Mouse (Mus musculus) hindbrain, embryonic 13.5 days (tissue): ENCODE measurements around the gene Snx13. TPM values are rescaled to one million over a fixed set of nuclear protein-coding genes. Genes with fewer than 3 reads are reported as not detected.

ENCODE experiments used
- ATAC-seq: fragments of 200-750 bp; cut with Nextera tagmentation; 2 replicates; pipeline ENCODE4 v1.8.0; 2017; ENCODE audit warnings: moderate TSS enrichment; ENCODE audit not compliant: low FRiP score
- H3K27ac ChIP-seq: fragments of 300-500 bp; sonication (generic); 2 replicates; pipeline ENCODE4 v1.5.1; 2015; ENCODE audit warnings: inconsistent platforms, mild to moderate bottlenecking, moderate library complexity
- H3K27me3 ChIP-seq: fragments of 300-500 bp; sonication (generic); 2 replicates; pipeline ENCODE4 v1.6.1; 2015; ENCODE audit warnings: mild to moderate bottlenecking, inconsistent platforms
- H3K36me3 ChIP-seq: fragments of 300-500 bp; sonication (generic); 2 replicates; pipeline ENCODE4 v1.6.1; 2015; ENCODE audit warnings: mild to moderate bottlenecking, inconsistent platforms
- H3K4me1 ChIP-seq: fragments of 300-500 bp; sonication (generic); replicated peaks from 2 replicates; pipeline ENCODE4 v1.6.1; 2015; ENCODE audit warnings: inconsistent platforms
- H3K4me2 ChIP-seq: fragments of 300-500 bp; sonication (generic); 2 replicates; pipeline ENCODE4 v1.6.1; 2015; ENCODE audit warnings: inconsistent platforms, mild to moderate bottlenecking, moderate library complexity
- H3K4me3 ChIP-seq: fragments of 300-500 bp; sonication (generic); 2 replicates; pipeline ENCODE4 v1.5.1; 2015; ENCODE audit warnings: mild to moderate bottlenecking, inconsistent platforms
- H3K9ac ChIP-seq: fragments of 300-500 bp; sonication (generic); 2 replicates; pipeline ENCODE4 v1.6.1; 2015; ENCODE audit warnings: mild to moderate bottlenecking, inconsistent platforms
- H3K9me3 ChIP-seq: fragments of 300-500 bp; sonication (generic); 2 replicates; pipeline ENCODE4 v1.6.1; 2016; ENCODE audit warnings: inconsistent platforms
- whole genome bisulfite sequencing: fragments of 180-500 bp; shearing (Covaris S2); methylation state at CpG from one replicate; pipeline ENCODE4 v1.1.7; 2015; 5-methylcytosine and 5-hydroxymethylcytosine counted together
- polyA plus RNA-seq: library from polyadenylated mRNA; unstranded; fragments of >200 nt; fragmentation: Nextera tagmentation; extraction: Ambion mirVana; gene quantifications from 2 replicates; pipeline ENCODE4 v1.2.1, GENCODE M21; 2015

Gene Snx13
- polyA plus RNA-seq, 1 experiment from 2014 or later: 28.0 TPM

DNA sequence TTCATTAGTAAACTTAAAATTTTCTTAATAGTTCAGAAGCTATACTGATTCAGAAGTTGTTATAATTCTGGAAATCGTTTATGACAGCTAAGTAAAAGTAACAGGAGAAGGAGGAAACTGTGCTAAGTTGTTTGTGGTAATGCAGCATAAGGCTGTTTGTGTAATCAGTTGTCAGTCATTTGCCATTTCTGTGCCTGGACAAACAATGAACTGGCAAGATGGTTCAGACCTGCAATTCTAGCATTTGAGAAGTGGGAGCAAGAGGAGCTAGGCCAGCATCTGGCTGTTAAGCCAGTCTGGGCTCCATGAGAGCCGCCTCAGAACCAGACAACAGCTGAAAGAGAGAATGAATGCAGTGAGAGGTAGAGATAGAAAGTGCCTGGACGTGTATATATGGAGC is 3.5 kb downstream of the Snx13 start:
- Histone ChIP-seq H3K9ac (no peak overlapping the region), H3K9me3 (no peaks in the 10 kb centered on the region), H3K4me1 (peaks cover 21% of the 10 kb centered on the region), H3K27me3 (no peaks in the 10 kb centered on the region), H3K4me3 (no peak overlapping the region), H3K4me2 (no peak overlapping the region), H3K27ac (no peak overlapping the region), H3K36me3 (no peaks in the 10 kb centered on the region)
- ATAC-seq: no peak
- 76% methylated on average over 3 of the region's 3 CpGs for WGBS

DNA sequence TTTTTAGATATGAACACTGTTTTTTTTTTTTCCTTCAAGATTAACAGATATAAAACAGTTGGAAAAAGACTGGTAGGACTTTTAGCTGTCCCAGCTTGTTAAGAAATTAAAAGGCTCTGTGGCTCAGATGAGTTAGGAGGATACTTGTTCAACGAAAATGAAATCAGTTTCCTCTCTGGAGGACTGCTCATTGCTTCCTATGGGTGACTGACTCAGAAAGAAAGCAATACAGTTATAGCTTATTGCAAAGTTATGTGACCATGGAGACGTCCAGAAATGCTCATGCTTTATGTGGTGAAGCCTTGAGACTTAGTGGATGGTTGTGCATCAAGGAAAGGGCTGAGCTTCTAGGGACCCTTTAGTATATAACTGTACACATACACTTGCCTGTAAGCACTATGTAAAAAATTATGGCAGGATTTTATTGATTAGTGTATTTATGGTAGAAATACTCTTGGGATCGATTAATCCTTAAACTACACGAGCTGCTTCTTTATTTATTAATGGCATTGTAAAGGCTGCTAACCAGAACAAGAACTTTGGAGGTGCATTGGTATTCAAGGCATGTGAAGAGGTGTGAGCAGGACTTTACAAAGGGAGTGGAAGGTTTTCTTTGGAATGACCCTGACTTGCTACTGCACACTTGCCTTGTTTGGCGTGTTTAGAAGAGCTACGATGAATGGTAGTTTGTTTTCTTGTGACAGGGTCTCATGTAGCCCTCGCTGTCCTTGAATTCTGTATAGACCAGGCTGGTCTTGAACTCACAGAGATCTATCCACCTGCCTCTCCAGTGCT is 4.2 kb downstream of the Snx13 start:
- 66% methylated on average over 7 of the region's 7 CpGs for WGBS
- Histone ChIP-seq H3K27me3 (no peaks in the 10 kb centered on the region), H3K9me3 (no peaks in the 10 kb centered on the region), H3K4me2 (no peak overlapping the region), H3K27ac (no peak overlapping the region), H3K4me1 (peaks cover 21% of the 10 kb centered on the region), H3K4me3 (no peak overlapping the region), H3K36me3 (no peaks in the 10 kb centered on the region), H3K9ac (no peak overlapping the region)
- no peak for ATAC-seq

DNA sequence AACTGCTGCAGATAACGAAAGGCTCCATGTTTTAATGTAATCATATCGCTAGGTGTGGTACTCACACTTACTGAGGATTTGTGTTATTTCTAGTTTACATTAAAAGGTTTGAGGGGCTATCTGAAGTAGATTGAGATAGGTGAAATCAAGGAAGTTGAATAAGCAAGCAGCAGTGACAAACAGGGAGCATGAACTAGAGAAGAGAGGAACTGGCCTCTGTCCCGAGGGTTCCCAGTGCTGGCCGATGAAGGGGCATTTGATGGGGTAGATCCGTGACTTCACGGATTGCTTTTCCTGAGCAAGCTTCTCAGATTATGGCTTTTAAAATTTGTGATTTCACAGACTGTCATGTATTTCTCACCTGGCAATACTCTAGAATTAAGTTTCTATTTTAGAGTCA is 7.4 kb downstream of the Snx13 start:
- Histone ChIP-seq H3K27me3 (no peaks in the 10 kb centered on the region), H3K4me2 (no peak overlapping the region), H3K9me3 (no peaks in the 10 kb centered on the region), H3K36me3 (no peaks in the 10 kb centered on the region), H3K4me3 (no peak overlapping the region), H3K9ac (no peak overlapping the region), H3K4me1 (peaks cover 10% of the 10 kb centered on the region), H3K27ac (no peak overlapping the region)
- WGBS: 91% methylated on average over 6 of the region's 6 CpGs
- ATAC-seq: no peak

DNA sequence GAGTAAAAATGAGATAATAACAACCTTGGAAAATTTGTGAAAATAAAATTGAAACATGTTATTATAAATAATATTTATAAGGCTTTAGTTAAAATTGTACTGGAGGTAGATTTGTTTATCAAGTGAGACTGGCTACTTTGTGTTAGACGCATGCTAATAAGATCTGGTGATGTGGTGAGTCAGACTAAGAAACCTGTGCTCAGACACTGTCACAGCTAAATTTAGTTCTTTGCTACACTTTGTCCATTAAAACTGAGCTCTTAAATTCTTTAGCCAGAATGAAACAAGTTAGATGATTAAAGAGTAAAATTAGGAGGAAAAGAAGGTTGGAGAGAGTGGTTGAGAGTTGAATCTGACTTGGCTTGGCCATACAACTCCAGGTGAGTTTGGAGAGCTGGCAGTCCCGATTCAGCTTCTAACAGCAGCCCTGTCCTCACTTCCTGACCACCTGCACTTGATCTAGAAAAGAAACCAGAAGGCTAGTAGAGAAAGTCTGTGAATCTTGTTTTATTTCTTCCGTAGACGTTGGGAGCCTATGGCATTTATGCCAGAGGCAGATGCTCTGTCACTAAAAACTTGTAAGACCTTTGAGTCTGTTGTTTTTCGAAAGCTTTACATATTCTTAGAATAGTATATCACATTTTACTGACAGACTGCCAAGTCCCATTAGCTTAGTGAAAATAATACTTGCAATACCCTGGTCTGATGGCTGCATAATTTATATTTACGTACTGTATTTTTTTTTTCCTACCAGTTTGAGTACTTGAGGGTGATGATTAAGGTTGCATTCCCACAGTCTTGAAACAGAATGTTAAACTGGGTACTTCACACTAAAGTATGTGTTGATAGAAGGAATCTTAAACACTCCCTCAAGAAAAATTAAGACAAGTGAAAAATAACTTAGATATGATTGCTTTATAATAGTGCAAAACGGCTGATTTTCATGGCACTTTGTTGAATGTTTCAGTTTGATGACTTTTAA is 8.4 kb downstream of the Snx13 start:
- Histone ChIP-seq H3K27ac (no peak overlapping the region), H3K4me2 (no peak overlapping the region), H3K9ac (no peak overlapping the region), H3K27me3 (no peaks in the 10 kb centered on the region), H3K36me3 (no peaks in the 10 kb centered on the region), H3K9me3 (no peaks in the 10 kb centered on the region), H3K4me1 (peaks cover 10% of the 10 kb centered on the region), H3K4me3 (no peak overlapping the region)
- ATAC-seq: no peak
- 91% methylated on average over 7 of the region's 7 CpGs for WGBS

DNA sequence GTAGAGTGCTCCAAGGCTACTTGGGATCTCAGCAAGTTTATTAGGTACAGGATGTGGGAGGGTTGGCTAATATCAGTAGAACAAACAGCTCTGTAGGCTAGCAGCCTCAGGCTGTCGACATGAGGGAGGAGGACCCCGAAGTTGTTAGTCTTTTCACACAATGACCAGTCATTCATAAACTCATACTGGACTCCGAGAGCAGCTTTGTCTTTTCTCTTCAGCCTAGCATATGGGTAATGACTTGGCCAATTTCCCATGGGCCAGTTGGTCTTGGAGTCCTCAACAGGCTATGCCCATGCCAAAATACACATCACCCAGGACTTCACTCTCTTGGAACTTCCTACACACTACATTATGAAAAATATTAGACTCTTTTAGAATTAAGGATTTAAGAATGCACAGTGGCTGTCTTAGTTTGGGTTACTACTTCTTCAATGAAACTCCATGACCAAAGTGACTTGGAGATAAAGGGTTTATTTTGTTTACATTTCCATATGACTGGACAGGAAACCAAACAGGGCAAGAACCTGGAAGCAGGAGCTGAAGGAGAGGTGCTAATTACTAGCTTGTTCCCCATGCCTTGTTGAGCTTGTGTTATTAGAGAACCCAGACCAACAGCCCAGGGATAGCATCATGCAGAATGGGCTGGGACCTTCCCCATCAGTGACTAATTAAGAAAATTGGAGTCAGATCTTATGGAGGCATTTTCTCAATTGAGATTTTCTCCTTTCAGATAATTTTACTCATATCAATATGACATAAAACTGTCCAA is 16.9 kb downstream of the Snx13 start:
- Histone ChIP-seq H3K27ac (no peak overlapping the region), H3K4me3 (no peak overlapping the region), H3K4me1 (no peaks in the 10 kb centered on the region; the same call in 1 of the 2 replicates), H3K9me3 (no peaks in the 10 kb centered on the region), H3K27me3 (no peaks in the 10 kb centered on the region), H3K9ac (no peak overlapping the region), H3K4me2 (no peak overlapping the region), H3K36me3 (no peaks in the 10 kb centered on the region)
- WGBS: 68% methylated on average over 3 of the region's 3 CpGs
- ATAC-seq: no peak

DNA sequence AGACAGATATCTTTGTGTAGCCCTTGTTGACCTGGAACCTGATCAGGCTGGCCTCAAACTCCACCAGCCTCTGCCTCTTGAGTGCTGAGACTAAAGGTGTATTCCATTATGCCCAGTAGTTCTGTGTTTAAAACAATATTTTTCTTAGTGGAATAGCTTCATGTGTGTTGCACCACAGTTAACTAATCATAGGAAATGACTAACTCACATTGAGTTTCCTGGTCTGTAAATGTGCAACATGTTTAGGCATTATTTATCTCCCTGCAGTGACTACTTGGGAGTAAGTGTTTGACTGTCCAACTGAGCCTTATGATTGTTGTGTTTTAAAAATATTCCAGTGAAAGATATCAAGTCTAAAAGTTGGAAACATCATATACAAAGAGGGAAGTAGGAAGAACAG is 20.6 kb downstream of the Snx13 start:
- ATAC-seq: no peak
- Histone ChIP-seq H3K36me3 (no peaks in the 10 kb centered on the region), H3K4me1 (no peaks in the 10 kb centered on the region; the same call in 1 of the 2 replicates), H3K9ac (no peak overlapping the region), H3K4me3 (no peak overlapping the region), H3K27ac (no peak overlapping the region), H3K9me3 (no peaks in the 10 kb centered on the region), H3K27me3 (no peaks in the 10 kb centered on the region), H3K4me2 (no peak overlapping the region)

DNA sequence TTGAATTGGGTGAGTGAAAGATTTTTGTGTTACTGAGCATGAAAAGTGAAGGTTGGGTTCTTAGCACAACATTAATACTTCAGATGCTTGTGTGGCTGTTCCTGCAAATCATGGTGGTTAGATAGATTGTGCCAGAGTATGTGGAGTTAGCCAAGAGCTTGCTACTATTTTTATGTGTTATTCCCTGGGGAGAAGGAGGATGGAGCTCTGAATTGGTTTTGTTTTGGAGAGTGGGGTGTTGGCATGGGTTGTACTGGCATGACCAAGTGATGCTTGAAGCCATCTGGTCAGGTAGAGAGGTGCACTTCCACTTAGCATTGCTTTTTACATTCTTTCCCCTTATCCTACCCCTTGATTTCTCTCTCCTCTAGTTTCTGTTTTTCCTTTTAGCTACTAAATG is 24.4 kb downstream of the Snx13 start:
- H3K27ac ChIP-seq: no peak overlapping the region
- no peak overlapping the region for H3K4me2 ChIP-seq
- no peak overlapping the region for H3K4me3 ChIP-seq
- no peak for ATAC-seq
- no peaks in the 10 kb centered on the region for H3K9me3 ChIP-seq
- H3K4me1 ChIP-seq: no peaks in the 10 kb centered on the region
- H3K36me3 ChIP-seq: no peaks in the 10 kb centered on the region
- H3K9ac ChIP-seq: no peak overlapping the region
- no peaks in the 10 kb centered on the region for H3K27me3 ChIP-seq

DNA sequence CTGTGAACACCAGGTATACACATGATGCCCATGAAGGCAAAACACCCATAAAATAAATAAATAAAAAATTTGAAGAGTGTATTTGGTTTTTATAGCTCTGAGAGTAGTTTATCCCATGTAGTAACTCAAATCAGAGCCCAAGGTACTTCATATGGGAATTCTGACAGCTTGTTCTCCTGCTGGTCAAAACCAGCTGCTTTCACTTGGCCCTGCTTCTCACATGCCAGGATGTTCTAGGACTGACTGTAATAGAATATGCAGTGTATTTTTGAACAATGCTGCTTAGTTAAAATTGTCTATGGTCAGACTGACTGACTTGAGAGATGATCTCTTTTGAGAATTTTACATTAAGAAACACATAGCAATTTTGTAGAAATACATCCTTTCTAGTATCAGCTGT is 25.2 kb downstream of the Snx13 start:
- H3K4me3 ChIP-seq: no peak overlapping the region
- no peaks in the 10 kb centered on the region for H3K27me3 ChIP-seq
- no peak overlapping the region for H3K27ac ChIP-seq
- no peaks in the 10 kb centered on the region for H3K4me1 ChIP-seq
- no peaks in the 10 kb centered on the region for H3K9me3 ChIP-seq
- ATAC-seq: no peak
- H3K4me2 ChIP-seq: no peak overlapping the region
- H3K9ac ChIP-seq: no peak overlapping the region
- no peaks in the 10 kb centered on the region for H3K36me3 ChIP-seq

DNA sequence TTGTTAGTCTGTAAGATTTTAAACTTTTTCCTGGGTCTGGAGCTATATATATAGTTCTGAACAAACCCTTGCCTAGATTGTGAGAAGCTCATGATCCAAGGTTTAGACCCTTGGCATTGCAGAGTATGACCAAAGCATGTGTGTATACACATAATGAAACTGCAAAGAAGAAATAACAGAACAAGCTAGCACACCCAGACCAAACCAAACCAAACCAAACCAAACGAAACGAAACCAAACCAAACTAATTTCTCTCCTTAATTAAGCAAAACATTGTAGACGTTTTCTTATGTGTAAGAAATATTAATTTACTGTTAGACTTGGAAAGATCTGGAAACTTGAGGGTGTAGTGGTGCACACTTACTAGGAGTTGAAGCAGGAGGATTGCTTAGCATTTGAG is 29.0 kb downstream of the Snx13 start:
- 90% methylated on average over 3 of the region's 3 CpGs for WGBS
- H3K4me3 ChIP-seq: no peak overlapping the region
- no peaks in the 10 kb centered on the region for H3K36me3 ChIP-seq
- H3K27me3 ChIP-seq: no peaks in the 10 kb centered on the region
- H3K4me1 ChIP-seq: no peaks in the 10 kb centered on the region
- no peak overlapping the region for H3K4me2 ChIP-seq
- no peak overlapping the region for H3K9ac ChIP-seq
- no peak overlapping the region for H3K27ac ChIP-seq
- H3K9me3 ChIP-seq: no peaks in the 10 kb centered on the region
- no peak for ATAC-seq

DNA sequence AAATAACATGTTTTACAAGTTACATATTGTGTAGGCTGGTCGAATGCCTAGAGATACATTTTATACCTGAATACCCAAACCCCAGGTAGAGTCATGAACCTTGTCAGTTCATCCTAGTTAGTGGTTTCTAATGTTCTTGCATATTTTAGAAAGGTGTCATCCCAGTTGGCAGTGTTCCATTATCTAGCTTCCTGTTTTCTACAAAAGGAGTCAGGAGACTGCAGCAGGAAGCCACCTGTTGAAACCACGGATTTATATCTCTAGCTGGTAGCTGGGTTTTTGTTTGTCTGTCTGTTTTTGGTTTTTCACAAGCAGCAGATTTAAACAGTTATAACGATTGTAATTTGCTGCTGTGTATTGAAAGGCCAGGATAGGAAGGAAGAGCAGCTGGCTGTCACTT is 76.6 kb downstream of the Snx13 start:
- no peak overlapping the region for H3K4me3 ChIP-seq
- ATAC-seq: no peak
- H3K36me3 ChIP-seq: peaks cover 7% of the 10 kb centered on the region; the same call in 1 of the 2 replicates
- no peaks in the 10 kb centered on the region for H3K4me1 ChIP-seq
- H3K4me2 ChIP-seq: no peak overlapping the region
- no peak overlapping the region for H3K27ac ChIP-seq
- no peak overlapping the region for H3K9ac ChIP-seq
- no peaks in the 10 kb centered on the region for H3K9me3 ChIP-seq
- no peaks in the 10 kb centered on the region for H3K27me3 ChIP-seq
- WGBS: 87% methylated on average over 3 of the region's 3 CpGs

DNA sequence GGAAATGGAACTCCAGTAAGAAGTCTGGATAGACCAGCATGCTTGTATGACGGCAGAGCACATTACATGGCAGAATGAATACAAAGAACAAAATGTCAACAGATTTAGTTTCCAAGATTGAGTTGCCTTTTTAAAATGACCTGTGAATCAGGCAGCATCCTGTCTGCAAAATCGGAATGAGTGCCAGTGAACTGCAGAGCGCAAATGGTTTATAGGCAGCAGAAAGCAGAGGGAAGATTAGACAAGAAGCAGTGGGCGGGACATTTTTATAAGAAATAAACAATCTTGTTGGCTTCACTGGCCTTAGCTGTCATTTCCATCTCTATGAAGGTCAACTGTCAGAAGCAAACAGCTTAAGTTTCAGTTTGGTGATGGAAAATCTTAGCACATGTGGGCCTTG is 106.2 kb downstream of the Snx13 start:
- no peaks in the 10 kb centered on the region for H3K27me3 ChIP-seq
- no peak for ATAC-seq
- no peaks in the 10 kb centered on the region for H3K4me1 ChIP-seq
- H3K9ac ChIP-seq: no peak overlapping the region
- no peak overlapping the region for H3K27ac ChIP-seq
- H3K9me3 ChIP-seq: no peaks in the 10 kb centered on the region
- WGBS: 86% methylated on average over 4 of the region's 4 CpGs
- H3K4me3 ChIP-seq: no peak overlapping the region
- no peak overlapping the region for H3K4me2 ChIP-seq
- H3K36me3 ChIP-seq: peaks cover 3% of the 10 kb centered on the region

DNA sequence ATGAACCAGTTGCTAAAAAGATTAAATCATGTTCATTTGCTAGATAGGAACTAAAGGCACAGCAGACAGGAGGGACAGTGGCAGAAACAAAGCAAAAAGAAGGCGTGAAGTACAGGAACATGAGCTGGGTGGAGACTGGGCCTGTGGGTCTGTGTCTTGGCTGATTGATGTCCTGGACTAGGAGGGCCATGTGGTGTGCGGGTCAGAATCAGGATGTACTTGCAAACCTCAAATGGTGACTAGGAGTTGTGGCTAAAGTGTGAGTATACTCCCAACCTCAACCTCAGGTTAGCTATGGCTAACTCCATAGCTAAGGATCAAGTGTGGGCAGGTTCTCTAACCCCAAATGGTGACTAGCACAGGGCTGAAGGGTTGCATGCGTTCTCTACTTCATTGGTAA is 107.2 kb downstream of the Snx13 start:
- Histone ChIP-seq H3K4me1 (no peaks in the 10 kb centered on the region), H3K4me3 (no peak overlapping the region), H3K9me3 (no peaks in the 10 kb centered on the region), H3K9ac (no peak overlapping the region), H3K27me3 (no peaks in the 10 kb centered on the region), H3K36me3 (peaks cover 3% of the 10 kb centered on the region), H3K27ac (no peak overlapping the region), H3K4me2 (no peak overlapping the region)
- 85% methylated on average over 3 of the region's 3 CpGs for WGBS
- no peak for ATAC-seq
